Mouse (Mus musculus): Measurements from ENCODE around the gene Ccdc86. TPM values are rescaled to one million over a fixed set of nuclear protein-coding genes. Genes with fewer than 3 reads are reported as not detected.

The Ccdc86 gene
- polyA plus RNA-seq, 1 experiment from 2014 or later = 39.2 TPM

DNA sequence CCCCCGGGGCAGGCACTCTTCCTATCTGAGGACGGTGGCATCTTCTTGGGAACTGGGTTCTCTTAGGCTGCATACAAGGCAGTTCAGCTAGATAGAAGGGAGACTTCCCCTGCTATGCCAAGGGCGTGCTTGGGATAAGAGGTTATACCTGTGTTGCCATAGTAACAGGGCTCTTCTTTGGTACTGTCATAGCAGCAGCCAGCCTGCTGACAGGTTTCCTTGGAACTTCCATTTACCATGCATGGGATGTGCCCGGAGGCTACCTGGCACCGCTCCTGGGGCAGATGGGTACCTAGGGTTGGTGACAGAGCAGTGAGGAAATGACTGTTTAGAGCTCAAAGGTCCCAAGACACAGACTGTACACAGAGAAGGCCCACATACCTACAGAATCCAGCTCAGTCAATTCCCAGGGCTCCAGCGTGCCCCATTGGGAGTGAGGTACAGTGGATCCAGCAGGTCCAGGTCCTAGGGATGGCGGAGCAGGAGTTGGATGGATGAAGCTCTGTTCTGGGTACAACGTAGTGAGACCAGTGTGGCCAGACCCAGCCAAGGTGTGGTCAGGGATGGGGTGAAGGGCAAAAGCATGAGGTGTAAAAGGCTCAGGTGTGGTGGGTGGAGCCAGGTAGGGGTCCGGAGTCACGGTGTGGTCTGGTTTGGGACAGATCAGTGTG is 30.6 kb downstream of the Ccdc86 start:
- 93% methylated on average over 10 of the region's 10 CpGs for WGBS
- no peaks in the 10 kb centered on the region for H3K4me1 ChIP-seq
- H3K9me3 ChIP-seq (replicated peaks) = no peaks in the 10 kb centered on the region
- H3K27me3 ChIP-seq (ENCODE audit: low read depth, poor library complexity, severe bottlenecking) = no peaks in the 10 kb centered on the region
- no peak overlapping the region for H3K27ac ChIP-seq (replicated peaks)
- H3K4me3 ChIP-seq = no peak overlapping the region
- DNase-seq (ENCODE audit: low spot score) = no peak
- H3K36me3 ChIP-seq = no peaks in the 10 kb centered on the region

DNA sequence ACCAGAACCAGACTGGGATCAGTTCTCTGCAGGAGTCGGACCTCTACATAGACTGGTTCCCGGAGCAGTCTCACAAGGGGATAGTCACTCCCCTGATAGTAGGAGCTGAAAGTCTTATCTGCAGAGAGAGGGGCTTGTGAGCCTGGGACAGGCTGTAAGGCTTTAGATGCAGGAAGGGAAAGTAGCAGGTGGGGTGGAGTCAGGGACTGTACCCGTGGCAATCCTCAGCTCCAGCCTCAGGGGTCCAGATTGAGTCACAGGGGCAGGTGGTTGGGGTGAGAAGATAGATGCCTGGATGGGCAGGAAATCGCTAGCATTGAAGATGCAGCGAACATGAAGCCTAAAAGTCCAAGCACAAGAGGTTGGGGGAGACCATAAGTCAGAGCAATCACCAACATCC is 32.6 kb downstream of the Ccdc86 start:
- Histone ChIP-seq H3K27ac (replicated peaks) (no peak overlapping the region), H3K4me3 (no peak overlapping the region), H3K4me1 (no peaks in the 10 kb centered on the region), H3K27me3 (ENCODE audit: low read depth, poor library complexity, severe bottlenecking) (no peaks in the 10 kb centered on the region), H3K9me3 (replicated peaks) (no peaks in the 10 kb centered on the region), H3K36me3 (no peaks in the 10 kb centered on the region)
- 74% methylated on average over 5 of the region's 5 CpGs for WGBS
- DNase-seq (ENCODE audit: low spot score) = no peak

DNA sequence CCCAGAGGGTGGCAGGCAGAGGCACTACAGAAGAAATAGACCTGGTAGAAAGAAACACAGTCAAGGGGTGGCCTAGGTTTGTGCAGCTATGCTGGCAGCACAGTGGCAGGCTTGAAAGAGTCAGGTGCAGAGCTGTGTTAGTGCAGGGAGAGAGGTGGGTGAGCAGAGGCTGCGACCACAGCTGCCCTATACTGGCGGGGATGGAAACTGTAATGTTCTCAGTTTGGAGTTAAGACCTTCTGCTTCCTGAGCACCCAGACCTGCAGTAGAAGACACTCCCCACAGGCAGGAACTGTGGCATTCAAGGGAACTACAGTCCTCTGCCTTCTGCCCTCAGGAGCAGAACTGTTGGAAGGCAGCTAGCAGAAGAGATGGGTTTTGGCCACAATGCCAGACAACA is 34.2 kb downstream of the Ccdc86 start:
- 81% methylated on average over 2 of the region's 2 CpGs for WGBS
- Histone ChIP-seq H3K27ac (replicated peaks) (no peak overlapping the region), H3K4me3 (no peak overlapping the region), H3K27me3 (ENCODE audit: low read depth, poor library complexity, severe bottlenecking) (no peaks in the 10 kb centered on the region), H3K4me1 (no peaks in the 10 kb centered on the region), H3K9me3 (replicated peaks) (no peaks in the 10 kb centered on the region), H3K36me3 (no peaks in the 10 kb centered on the region)
- DNase-seq (ENCODE audit: low spot score) = no peak

DNA sequence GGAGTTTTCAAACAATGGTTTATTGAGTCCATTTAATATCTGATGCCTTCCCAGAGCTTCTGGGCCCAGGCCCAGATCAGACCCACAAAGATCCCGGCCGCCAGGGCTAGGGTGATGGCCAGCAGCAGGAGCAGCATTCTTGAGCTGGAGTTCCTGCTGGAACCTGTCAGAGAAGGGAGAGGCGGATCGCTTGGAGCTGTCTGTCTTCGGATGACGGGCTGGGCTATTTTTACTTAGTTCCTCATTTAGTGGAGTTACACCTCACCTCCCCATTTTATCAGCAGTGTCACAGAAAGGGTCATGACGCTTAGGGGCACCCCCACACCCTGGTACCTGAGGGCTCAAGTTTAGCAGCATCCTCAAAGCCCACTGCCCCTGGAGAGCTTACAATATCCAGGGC is 34.8 kb downstream of the Ccdc86 start:
- WGBS = 83% methylated on average over 7 of the region's 7 CpGs
- Histone ChIP-seq H3K9me3 (replicated peaks) (no peaks in the 10 kb centered on the region), H3K27me3 (ENCODE audit: low read depth, poor library complexity, severe bottlenecking) (no peaks in the 10 kb centered on the region), H3K36me3 (no peaks in the 10 kb centered on the region; the same call in 1 of the 2 replicates), H3K4me3 (no peak overlapping the region), H3K4me1 (no peaks in the 10 kb centered on the region), H3K27ac (replicated peaks) (no peak overlapping the region)
- no peak for DNase-seq (ENCODE audit: low spot score)

DNA sequence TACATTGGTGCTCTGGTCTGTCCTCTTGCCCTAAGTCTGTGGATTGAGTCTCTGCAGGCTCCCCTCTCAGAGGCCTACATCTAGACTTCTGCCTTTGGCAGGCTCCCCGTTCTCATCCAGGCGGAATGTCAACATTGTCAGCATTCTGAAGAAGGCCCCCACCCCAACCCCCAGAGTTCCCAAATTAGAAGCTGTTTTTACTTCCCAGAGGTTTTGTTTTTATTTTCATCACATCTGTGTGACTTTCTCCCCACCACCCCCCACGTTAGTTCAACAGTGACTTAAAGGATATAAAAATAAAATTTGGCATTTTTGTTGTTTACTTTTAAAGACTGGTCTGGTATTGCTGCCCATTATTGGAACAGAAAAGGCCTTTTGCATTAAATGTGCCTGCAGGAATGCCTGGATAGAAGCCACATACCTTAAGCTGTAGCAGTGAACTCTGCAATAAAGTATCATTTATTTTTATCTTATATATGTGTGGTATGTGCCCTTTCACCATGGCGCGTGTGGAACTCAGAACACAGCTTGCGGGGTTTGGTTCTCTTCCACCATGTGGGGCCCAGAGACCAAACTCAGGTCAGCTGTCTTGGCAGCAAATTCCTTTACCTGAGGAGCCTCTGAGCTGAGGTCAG is 39.9 kb downstream of the Ccdc86 start:
- WGBS = 82% methylated on average over 6 of the region's 6 CpGs
- Histone ChIP-seq H3K4me3 (no peak overlapping the region), H3K27ac (replicated peaks) (no peak overlapping the region), H3K27me3 (ENCODE audit: low read depth, poor library complexity, severe bottlenecking) (no peaks in the 10 kb centered on the region), H3K9me3 (replicated peaks) (no peaks in the 10 kb centered on the region), H3K4me1 (no peaks in the 10 kb centered on the region), H3K36me3 (peaks cover 49% of the 10 kb centered on the region)
- no peak for DNase-seq (ENCODE audit: low spot score)

DNA sequence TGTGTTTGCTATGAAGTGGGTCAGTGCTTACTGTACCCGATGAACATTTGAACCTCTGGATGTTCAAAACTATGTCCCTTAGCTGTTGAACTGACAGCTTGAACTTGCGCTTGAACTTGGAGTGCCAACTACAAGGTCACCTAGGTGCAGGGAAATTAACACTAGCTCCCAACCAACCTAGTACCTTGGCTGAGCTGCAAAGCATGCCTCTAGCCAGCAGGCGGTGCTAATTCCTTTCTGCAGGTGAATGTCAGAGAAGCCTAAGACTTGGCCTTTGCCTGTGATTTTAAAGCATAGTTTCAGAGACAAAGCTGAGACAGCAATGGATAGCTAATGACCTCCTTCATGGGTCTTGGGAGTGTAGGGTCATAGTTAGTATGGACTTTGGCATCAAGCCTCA is 41.2 kb downstream of the Ccdc86 start:
- H3K9me3 ChIP-seq (replicated peaks) = no peaks in the 10 kb centered on the region
- peaks cover 62% of the 10 kb centered on the region for H3K36me3 ChIP-seq
- peak; percentile 49 for DNase-seq (ENCODE audit: low spot score)
- WGBS = 59% methylated on average over 3 of the region's 3 CpGs
- H3K4me1 ChIP-seq = no peaks in the 10 kb centered on the region
- no peak overlapping the region for H3K4me3 ChIP-seq
- H3K27ac ChIP-seq (replicated peaks) = no peak overlapping the region
- H3K27me3 ChIP-seq (ENCODE audit: low read depth, poor library complexity, severe bottlenecking) = no peaks in the 10 kb centered on the region

DNA sequence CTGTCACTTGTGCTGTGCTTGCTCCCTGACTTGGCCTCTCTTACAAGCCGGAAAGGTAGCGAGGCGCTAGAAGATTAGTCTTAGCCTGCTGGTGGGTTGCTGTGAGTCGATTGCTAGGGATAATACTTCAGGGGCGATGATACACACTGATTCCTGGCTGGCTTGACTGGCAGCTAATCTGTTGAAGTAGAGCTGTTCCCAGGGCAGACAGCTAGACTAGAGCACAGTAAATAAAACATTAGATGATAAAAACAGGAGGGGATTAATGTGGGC is 43.4 kb downstream of the Ccdc86 start:
- WGBS = 89% methylated on average over 5 of the region's 5 CpGs
- H3K27ac ChIP-seq (replicated peaks) = no peak overlapping the region
- no peaks in the 10 kb centered on the region for H3K27me3 ChIP-seq (ENCODE audit: low read depth, poor library complexity, severe bottlenecking)
- H3K36me3 ChIP-seq = peaks cover 84% of the 10 kb centered on the region
- no peak for DNase-seq (ENCODE audit: low spot score)
- no peak overlapping the region for H3K4me3 ChIP-seq
- no peaks in the 10 kb centered on the region for H3K4me1 ChIP-seq
- H3K9me3 ChIP-seq (replicated peaks) = no peaks in the 10 kb centered on the region

DNA sequence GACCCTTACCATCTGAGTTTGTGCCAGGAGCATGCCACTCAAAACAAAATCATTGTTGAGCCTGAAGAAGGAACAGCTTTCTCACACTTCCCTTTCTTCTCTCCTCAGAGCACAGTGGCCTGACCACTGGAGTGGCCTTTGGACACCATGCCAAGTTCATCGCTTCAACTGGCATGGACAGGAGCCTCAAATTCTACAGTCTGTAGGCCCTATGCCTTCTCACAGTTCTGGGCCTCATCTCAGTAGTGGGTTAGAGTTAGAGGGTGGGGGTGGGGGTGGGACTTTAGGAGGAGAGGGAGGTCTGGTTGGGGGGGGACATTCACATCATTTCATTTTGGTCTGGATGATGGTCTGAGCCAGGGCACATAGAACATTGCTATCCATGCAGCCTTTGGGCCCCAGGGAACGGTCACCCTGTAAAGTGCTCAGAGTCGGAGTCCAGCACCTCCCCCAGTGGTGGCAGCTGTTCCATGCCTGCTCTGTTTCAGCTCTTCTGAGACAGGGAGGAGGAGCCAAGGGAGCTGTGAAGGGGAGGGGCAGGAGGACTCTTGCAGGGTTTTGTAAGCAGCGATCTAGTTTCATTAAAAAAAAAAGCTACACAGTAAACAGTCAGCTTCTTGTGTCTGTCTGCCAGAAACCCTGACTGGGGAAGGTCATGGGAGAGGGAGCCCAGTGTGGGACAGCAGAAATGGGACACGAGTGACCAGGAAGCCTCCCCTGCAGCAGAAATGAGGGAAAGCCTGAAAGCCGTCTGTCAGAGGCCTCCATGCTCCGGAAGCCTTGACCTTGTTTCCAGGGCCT is 43.9 kb downstream of the Ccdc86 start:
- Histone ChIP-seq H3K9me3 (replicated peaks) (no peaks in the 10 kb centered on the region), H3K36me3 (peaks cover 90% of the 10 kb centered on the region), H3K4me3 (no peak overlapping the region), H3K27me3 (ENCODE audit: low read depth, poor library complexity, severe bottlenecking) (no peaks in the 10 kb centered on the region), H3K4me1 (no peaks in the 10 kb centered on the region), H3K27ac (replicated peaks) (no peak overlapping the region)
- DNase-seq (ENCODE audit: low spot score) = no peak
- 78% methylated on average over 7 of the region's 7 CpGs for WGBS

DNA sequence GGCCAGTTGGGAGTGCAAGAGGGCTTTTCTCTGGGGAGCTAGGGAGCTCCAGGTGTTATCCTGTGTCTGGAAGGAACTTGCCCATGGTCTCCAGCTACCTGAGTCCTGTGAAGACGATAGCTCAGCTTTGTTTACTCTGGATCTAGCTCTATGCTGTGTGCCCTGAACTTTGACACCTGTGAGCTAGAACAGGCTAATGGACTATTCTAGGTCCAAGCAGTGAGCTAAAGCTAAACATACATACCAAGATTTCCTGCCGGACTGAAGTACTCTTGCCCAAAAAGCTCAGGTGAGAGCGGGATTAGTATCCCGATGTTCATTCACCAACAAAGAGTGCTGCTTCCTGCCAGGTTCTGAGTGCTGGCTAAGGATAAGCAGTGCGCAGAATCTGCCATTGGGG is 44.6 kb downstream of the Ccdc86 start:
- 93% methylated on average over 5 of the region's 5 CpGs for WGBS
- Histone ChIP-seq H3K27ac (replicated peaks) (no peak overlapping the region), H3K36me3 (peaks cover 96% of the 10 kb centered on the region)

DNA sequence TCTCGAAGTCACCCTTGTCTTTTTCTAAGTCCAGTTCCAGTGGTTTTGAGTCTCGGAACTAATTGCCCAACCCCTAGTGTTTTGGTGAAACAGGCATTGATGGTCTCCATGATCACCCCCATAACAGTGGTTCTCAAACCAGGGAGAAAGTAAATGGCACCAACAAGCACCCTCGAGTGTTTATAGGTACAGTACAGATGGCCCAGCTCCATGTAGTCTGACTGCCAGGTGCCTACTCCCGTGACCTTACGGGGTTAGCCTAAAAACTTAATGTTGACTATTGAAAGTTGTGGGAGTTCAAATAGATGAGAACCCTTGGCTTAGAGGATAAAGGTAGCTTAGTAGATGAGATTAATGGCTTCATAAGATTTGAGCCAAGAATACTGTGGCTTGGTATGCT is 48.0 kb downstream of the Ccdc86 start:
- peaks cover 94% of the 10 kb centered on the region for H3K36me3 ChIP-seq
- no peak overlapping the region for H3K27ac ChIP-seq (replicated peaks)
- peaks cover 16% of the 10 kb centered on the region for H3K4me1 ChIP-seq
- no peak overlapping the region for H3K4me3 ChIP-seq
- no peaks in the 10 kb centered on the region for H3K27me3 ChIP-seq (ENCODE audit: low read depth, poor library complexity, severe bottlenecking)
- no peaks in the 10 kb centered on the region for H3K9me3 ChIP-seq (replicated peaks)
- WGBS = 96% methylated on average over 5 of the region's 5 CpGs
- DNase-seq (ENCODE audit: low spot score) = no peak

More for the DNA sequence above, 44.6 kb downstream of the Ccdc86 start:
- H3K4me1 ChIP-seq = no peaks in the 10 kb centered on the region
- H3K4me3 ChIP-seq = no peak overlapping the region
- H3K27me3 ChIP-seq (ENCODE audit: low read depth, poor library complexity, severe bottlenecking) = no peaks in the 10 kb centered on the region
- DNase-seq (ENCODE audit: low spot score) = no peak
- no peaks in the 10 kb centered on the region for H3K9me3 ChIP-seq (replicated peaks)

DNA sequence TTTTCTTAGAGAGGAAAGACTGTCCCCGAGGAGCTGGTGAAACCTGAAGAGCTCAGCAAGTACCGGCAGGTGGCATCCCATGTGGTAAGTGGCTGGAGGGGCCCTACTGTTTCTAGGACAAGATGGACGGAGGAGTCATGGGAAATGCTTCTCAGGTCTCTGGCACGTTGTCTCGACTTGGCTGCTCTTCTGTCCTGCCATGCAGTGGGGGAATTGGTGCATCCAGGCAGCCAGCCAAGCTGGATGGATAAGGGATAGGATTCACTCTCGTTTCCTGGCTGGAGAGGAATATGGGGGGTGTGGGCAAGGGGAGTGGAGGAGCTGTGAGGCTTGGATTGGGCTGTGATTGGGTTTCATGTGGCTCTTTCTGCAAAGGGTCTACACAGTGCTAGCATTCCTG is 48.8 kb downstream of the Ccdc86 start:
- H3K27me3 ChIP-seq (ENCODE audit: low read depth, poor library complexity, severe bottlenecking) = no peaks in the 10 kb centered on the region
- peaks cover 19% of the 10 kb centered on the region for H3K4me1 ChIP-seq
- H3K27ac ChIP-seq (replicated peaks) = no peak overlapping the region
- 89% methylated on average over 6 of the region's 6 CpGs for WGBS
- peaks cover 86% of the 10 kb centered on the region for H3K36me3 ChIP-seq
- no peak overlapping the region for H3K4me3 ChIP-seq
- DNase-seq (ENCODE audit: low spot score) = no peak
- H3K9me3 ChIP-seq (replicated peaks) = no peaks in the 10 kb centered on the region

DNA sequence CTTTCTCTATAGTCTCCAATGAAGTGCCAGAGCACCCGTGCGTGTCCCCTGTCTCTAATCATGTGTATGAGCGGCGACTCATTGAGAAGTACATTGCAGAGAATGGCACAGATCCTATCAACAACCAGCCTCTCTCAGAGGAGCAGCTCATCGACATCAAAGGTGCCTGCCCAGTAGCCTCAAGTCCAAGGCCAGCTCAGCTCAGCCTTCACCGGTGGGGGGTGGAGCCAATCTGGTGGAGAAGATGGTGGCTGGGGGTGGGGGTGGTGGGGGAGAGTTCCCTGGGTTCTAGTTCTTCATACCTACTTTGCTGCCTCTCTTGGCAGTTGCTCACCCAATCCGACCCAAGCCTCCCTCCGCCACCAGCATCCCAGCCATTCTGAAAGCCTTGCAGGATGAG is 51.6 kb downstream of the Ccdc86 start:
- WGBS = 90% methylated on average over 8 of the region's 8 CpGs
- H3K4me3 ChIP-seq = no peak overlapping the region; the same call in 1 of the 2 replicates
- H3K27ac ChIP-seq (replicated peaks) = no peak overlapping the region
- H3K9me3 ChIP-seq (replicated peaks) = no peaks in the 10 kb centered on the region
- H3K36me3 ChIP-seq = peaks cover 58% of the 10 kb centered on the region
- H3K27me3 ChIP-seq (ENCODE audit: low read depth, poor library complexity, severe bottlenecking) = no peaks in the 10 kb centered on the region
- no peak for DNase-seq (ENCODE audit: low spot score)
- peaks cover 24% of the 10 kb centered on the region for H3K4me1 ChIP-seq

DNA sequence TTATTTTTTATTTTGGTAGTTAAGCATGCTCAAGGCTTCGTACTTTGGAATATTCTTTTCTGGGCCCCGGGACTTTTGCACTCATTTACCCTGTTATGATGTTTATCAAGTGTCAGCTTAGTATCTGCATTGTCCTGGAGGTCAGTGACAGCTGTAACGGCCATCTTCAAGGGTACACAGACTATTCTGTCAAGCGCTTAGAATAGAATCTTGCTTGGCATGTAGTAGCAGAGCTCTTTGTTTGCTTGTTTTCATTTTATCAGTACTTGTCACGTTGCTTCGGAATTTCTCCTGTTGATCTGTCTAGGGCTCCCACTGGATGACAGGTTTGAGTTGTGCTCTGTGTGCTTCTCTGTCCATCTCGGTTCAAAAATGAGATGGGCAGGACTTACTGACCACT is 52.2 kb downstream of the Ccdc86 start:
- peak overlapping the region; percentile 83 for H3K4me3 ChIP-seq

More for the DNA sequence above, 52.2 kb downstream of the Ccdc86 start:
- Histone ChIP-seq H3K27ac (replicated peaks) (no peak overlapping the region), H3K27me3 (ENCODE audit: low read depth, poor library complexity, severe bottlenecking) (no peaks in the 10 kb centered on the region), H3K36me3 (peaks cover 52% of the 10 kb centered on the region), H3K9me3 (replicated peaks) (no peaks in the 10 kb centered on the region), H3K4me1 (peaks cover 24% of the 10 kb centered on the region)
- 90% methylated on average over 7 of the region's 7 CpGs for WGBS
- no peak for DNase-seq (ENCODE audit: low spot score)
